Mouse (Mus musculus): ENCODE data around the gene Syngr1. TPM values are rescaled to one million over a fixed set of nuclear protein-coding genes. Genes with fewer than 3 reads are reported as not detected.

The Syngr1 gene
- polyA plus RNA-seq, 1 experiment: 95.0 TPM

DNA sequence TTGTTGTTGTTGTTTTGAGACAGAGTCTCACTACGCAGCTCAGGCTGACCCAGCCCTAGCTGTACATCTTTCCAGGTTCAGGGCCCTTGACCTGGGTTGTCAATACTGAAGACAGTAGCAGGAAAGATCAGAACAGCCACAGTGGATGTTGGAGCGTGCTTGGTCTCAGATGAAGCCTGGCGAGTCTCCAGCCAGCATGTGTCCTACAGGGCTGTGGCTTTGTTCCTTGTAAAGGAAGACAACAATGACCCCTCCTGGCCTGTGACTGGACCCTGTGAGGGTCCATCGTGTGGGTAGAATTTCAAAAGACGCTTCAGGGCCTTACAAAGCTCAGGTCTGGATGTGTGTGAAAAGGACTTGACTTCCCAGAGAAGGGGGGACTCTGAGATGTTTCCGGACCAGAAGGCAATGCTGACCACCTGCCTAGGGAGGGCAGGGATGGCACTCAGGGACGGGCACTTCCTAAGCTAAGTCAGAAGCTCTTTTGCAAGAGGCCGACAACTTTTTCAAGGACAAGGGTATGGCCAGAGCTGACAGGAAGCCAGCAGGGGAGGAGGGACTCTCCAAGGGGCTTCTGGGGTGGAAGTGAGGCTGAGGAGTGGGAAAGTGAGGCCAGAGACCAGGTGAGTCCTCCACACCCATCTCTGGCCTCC is 37.6 kb upstream of the Syngr1 start:
- peaks cover 15% of the 10 kb centered on the region for H3K4me1 ChIP-seq (ENCODE audit: control insufficient read depth, insufficient read depth, low read length)
- TF ChIP-seq CTCF (IDR thresholded peaks at IDR 0.05; ENCODE audit: low read depth, low read length) (0 out of 2 replicates have a peak, but pooled peaks have one; percentile 16), POLR2A (IDR thresholded peaks at IDR 0.05; ENCODE audit: borderline replicate concordance, low read depth, low read length) (no peak)
- H3K4me3 ChIP-seq (ENCODE audit: insufficient read depth, low read length): no peak overlapping the region
- H3K27ac ChIP-seq (ENCODE audit: insufficient read depth, low read depth, low read length): peak overlapping the region; percentile 58

DNA sequence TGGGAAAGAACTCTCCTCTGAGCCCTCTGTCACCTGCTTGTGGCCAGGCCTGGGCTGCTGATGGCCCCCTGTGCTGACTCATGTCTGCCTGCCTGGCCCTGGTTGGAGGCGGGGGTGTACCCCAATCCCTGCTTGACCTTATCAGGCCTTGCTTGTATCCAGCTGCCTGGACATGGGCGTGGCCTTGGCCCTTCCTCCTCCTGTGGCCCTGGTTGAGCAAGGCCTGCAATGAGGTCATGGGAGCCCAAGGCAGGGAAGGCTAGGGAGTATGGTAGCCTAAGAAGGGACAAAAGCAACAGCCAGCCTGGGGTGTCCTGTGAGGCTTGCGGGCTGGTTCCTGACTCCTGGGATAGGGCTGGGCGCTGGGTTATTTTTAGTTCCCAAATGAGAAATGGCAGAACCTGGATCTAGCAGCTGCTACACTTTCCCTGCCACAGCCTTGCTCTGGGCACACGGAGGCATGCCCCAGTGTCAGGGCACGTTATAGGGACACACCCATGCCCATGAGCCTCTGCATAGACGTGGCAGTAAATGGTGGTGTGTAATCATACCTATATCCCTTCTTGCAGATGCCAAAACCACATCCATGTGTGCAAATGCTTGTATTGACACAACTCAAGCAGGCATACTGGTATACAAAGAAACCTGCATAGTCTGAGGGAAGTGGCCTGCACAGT is 37.0 kb upstream of the Syngr1 start:
- Histone ChIP-seq H3K4me1 (ENCODE audit: control insufficient read depth, insufficient read depth, low read length) (peaks cover 15% of the 10 kb centered on the region), H3K27ac (ENCODE audit: insufficient read depth, low read depth, low read length) (peak overlapping the region; percentile 58), H3K4me3 (ENCODE audit: insufficient read depth, low read length) (no peak overlapping the region)
- no peak for TF ChIP-seq POLR2A (IDR thresholded peaks at IDR 0.05; ENCODE audit: borderline replicate concordance, low read depth, low read length)
- TF ChIP-seq CTCF (IDR thresholded peaks at IDR 0.05; ENCODE audit: low read depth, low read length): no peak

GRCm38 (mm10) chr15:80058151-80058550 is 33.0 kb upstream of the Syngr1 start:
- no peak overlapping the region for H3K27ac ChIP-seq (ENCODE audit: insufficient read depth, low read depth, low read length)
- H3K4me1 ChIP-seq (ENCODE audit: control insufficient read depth, insufficient read depth, low read length): peaks cover 15% of the 10 kb centered on the region
- no peak for TF ChIP-seq CTCF (IDR thresholded peaks at IDR 0.05; ENCODE audit: low read depth, low read length)
- no peak for TF ChIP-seq POLR2A (IDR thresholded peaks at IDR 0.05; ENCODE audit: borderline replicate concordance, low read depth, low read length)
- H3K4me3 ChIP-seq (ENCODE audit: insufficient read depth, low read length): no peak overlapping the region

GRCm38 (mm10) chr15:80059606-80060005 is 31.5 kb upstream of the Syngr1 start:
- Histone ChIP-seq H3K4me3 (ENCODE audit: insufficient read depth, low read length) (no peak overlapping the region), H3K4me1 (ENCODE audit: control insufficient read depth, insufficient read depth, low read length) (peaks cover 3% of the 10 kb centered on the region), H3K27ac (ENCODE audit: insufficient read depth, low read depth, low read length) (no peak overlapping the region)
- TF ChIP-seq CTCF (IDR thresholded peaks at IDR 0.05; ENCODE audit: low read depth, low read length): no peak
- no peak for TF ChIP-seq POLR2A (IDR thresholded peaks at IDR 0.05; ENCODE audit: borderline replicate concordance, low read depth, low read length)

DNA sequence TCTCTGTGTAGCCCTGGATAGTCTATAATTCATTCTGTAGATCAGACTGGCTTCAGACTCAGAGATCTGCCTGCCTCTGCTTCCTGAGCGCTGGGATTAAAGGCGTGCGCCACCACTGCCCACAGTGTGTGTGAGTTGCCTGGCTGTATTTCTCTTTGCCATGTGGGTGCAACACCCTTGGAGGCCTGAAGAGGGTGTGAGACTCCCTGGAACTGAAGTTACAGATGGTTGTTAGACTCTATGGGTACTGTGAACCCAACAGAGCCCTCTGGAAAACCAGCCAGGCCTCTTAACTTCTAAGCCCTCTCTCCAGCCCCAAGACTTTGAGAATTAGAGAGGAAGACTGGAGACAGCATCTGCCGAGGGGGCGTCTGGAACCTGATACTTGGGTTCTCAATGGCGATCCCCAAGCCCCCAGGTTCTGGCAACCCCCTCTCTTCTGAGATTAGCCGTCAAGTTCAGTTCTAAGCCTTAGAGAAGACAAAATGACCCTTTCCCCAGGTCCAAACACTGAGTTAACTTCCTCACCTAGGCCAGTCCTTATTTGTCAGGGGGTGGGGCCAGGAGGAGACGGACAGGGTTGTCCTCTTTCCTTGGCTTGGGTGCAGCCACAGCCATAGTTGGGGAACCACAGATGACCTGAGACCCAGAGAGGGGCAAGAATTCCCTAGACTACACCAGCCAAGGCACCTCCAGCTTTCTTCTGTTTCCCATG is 30.6 kb upstream of the Syngr1 start:
- TF ChIP-seq CTCF (IDR thresholded peaks at IDR 0.05; ENCODE audit: low read depth, low read length) (no peak), POLR2A (IDR thresholded peaks at IDR 0.05; ENCODE audit: borderline replicate concordance, low read depth, low read length) (no peak)
- Histone ChIP-seq H3K4me1 (ENCODE audit: control insufficient read depth, insufficient read depth, low read length) (no peaks in the 10 kb centered on the region), H3K27ac (ENCODE audit: insufficient read depth, low read depth, low read length) (no peak overlapping the region), H3K4me3 (ENCODE audit: insufficient read depth, low read length) (no peak overlapping the region)

GRCm38 (mm10) chr15:80061071-80061550 is 30.0 kb upstream of the Syngr1 start:
- TF ChIP-seq POLR2A (IDR thresholded peaks at IDR 0.05; ENCODE audit: borderline replicate concordance, low read depth, low read length) (no peak), CTCF (IDR thresholded peaks at IDR 0.05; ENCODE audit: low read depth, low read length) (no peak)
- Histone ChIP-seq H3K4me1 (ENCODE audit: control insufficient read depth, insufficient read depth, low read length) (no peaks in the 10 kb centered on the region), H3K4me3 (ENCODE audit: insufficient read depth, low read length) (no peak overlapping the region), H3K27ac (ENCODE audit: insufficient read depth, low read depth, low read length) (no peak overlapping the region)

DNA sequence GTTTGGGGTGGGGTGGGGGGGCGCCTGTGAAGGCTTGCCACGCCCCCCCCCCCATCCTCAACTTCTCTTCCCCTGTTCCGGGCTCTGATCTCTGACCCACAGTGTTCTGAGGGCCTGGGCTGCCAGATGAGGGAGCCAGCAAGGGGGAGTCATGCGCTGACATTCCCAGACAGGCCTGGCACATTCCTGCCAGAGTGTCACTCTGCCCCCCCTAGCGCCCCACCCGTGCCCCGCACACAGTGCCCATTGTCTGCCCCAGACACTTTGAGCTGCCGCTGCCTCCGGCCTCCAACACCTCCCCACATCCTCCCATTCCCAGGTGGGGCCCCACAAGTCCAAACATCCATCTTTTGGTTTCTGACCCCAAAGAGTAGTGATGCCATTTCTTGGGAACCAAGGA is 28.8 kb upstream of the Syngr1 start:
- TF ChIP-seq POLR2A (IDR thresholded peaks at IDR 0.05; ENCODE audit: borderline replicate concordance, low read depth, low read length): no peak
- no peak for TF ChIP-seq CTCF (IDR thresholded peaks at IDR 0.05; ENCODE audit: low read depth, low read length)
- H3K27ac ChIP-seq (ENCODE audit: insufficient read depth, low read depth, low read length): no peak overlapping the region
- H3K4me1 ChIP-seq (ENCODE audit: control insufficient read depth, insufficient read depth, low read length): no peaks in the 10 kb centered on the region
- no peak overlapping the region for H3K4me3 ChIP-seq (ENCODE audit: insufficient read depth, low read length)

DNA sequence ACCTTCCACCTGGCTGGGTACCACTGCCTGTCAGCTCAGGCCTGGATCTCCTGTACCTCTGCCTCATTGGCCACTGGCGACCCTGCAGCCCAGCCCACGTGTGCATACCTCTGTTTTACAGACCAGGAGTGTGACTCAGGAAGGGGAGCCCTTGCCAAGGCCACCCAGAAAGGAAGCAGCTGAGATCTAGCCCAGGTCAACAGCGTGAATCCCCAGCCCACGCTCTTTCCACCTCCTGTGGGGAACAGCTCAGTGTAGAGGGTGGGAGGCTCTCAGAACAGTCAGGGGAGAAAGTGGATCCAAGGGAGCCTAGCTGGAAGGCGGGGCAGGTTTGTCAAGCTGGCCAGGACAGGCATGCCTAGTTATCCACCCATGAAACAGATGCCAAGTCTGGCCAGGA is 28.3 kb upstream of the Syngr1 start:
- no peaks in the 10 kb centered on the region for H3K4me1 ChIP-seq (ENCODE audit: control insufficient read depth, insufficient read depth, low read length)
- TF ChIP-seq CTCF (IDR thresholded peaks at IDR 0.05; ENCODE audit: low read depth, low read length): no peak
- TF ChIP-seq POLR2A (IDR thresholded peaks at IDR 0.05; ENCODE audit: borderline replicate concordance, low read depth, low read length): no peak
- H3K4me3 ChIP-seq (ENCODE audit: insufficient read depth, low read length): no peak overlapping the region

DNA sequence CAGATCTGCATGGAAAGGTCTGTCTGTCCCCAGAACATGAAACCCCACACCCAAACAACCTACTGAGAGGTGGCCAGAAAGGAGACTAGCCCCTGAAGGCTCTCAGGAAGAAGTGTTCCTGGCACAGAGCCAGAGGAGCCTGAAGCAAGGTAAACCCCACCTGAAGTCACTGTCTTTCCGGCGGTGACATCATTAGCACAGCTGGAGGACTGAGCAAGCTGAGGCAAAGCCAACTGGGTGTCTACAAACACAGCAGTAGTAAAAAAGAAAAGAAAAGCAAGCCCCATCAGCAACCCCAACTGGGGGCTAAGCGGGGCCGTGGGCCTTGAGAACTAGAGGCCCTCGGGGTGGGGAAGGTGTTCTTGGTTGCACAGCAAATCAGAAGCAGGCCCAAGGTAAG is 26.2 kb upstream of the Syngr1 start:
- H3K4me1 ChIP-seq (ENCODE audit: control insufficient read depth, insufficient read depth, low read length): peaks cover 3% of the 10 kb centered on the region
- TF ChIP-seq POLR2A (IDR thresholded peaks at IDR 0.05; ENCODE audit: borderline replicate concordance, low read depth, low read length): no peak
- TF ChIP-seq CTCF (IDR thresholded peaks at IDR 0.05; ENCODE audit: low read depth, low read length): no peak
- H3K27ac ChIP-seq (ENCODE audit: insufficient read depth, low read depth, low read length): no peak overlapping the region
- no peak overlapping the region for H3K4me3 ChIP-seq (ENCODE audit: insufficient read depth, low read length)

More for the DNA sequence above, 28.3 kb upstream of the Syngr1 start:
- no peak overlapping the region for H3K27ac ChIP-seq (ENCODE audit: insufficient read depth, low read depth, low read length)

DNA sequence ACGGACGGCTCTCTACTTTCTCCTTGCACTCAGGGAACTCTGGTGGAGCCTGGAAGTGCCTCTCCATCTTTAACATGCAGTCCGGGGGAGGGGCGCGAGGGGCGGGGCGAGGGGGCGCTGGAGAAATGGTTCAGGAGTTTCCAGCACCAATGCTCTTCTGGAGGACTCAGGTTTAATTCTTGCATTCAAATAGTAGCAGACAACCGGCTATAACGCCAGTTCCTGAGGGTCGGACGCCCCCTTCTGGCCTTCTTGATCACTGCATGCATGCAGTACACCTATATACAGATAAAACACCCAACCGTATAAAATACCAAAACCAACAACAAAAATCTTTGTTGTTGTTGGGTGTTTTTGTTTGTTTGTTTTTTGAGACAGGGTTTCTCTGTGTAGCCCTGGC is 25.7 kb upstream of the Syngr1 start:
- no peak overlapping the region for H3K27ac ChIP-seq (ENCODE audit: insufficient read depth, low read depth, low read length)
- H3K4me3 ChIP-seq (ENCODE audit: insufficient read depth, low read length): no peak overlapping the region
- TF ChIP-seq POLR2A (IDR thresholded peaks at IDR 0.05; ENCODE audit: borderline replicate concordance, low read depth, low read length) (no peak), CTCF (IDR thresholded peaks at IDR 0.05; ENCODE audit: low read depth, low read length) (peak; percentile 58)
- H3K4me1 ChIP-seq (ENCODE audit: control insufficient read depth, insufficient read depth, low read length): peaks cover 8% of the 10 kb centered on the region

Data from bone marrow macrophage, adult 2 months (primary cell).